Mouse (Mus musculus): Measurements from ENCODE around the gene Tcl1b4.
"Not testable (repeated sequence)": the region's sequence is repeated elsewhere in the genome, so short reads cannot be mapped to it uniquely, and the experiment has no call there.

Gene Tcl1b4

DNA sequence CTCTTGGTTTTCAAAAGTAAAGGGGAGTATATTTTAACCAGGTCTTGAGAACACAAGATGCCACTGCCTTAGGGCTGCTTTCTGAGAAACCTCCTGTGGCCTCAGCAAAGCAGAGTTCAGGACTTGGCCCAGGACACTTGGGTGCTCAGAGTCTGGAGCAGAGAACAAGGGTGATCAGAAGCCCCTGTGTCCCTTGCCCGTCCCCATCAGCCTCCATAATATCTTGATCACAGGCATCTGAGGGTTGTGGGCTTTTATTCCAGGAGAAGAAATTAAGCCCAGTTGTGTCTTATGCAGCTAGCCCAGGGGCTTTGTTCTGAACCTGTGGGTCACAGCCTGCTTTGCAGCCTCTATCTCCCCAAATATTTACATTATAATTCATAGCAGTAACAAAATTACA lies at the start of gene Tcl1b4:
TSS of gene Tcl1b4 (plus strand) at position 301 of the 400 bp plus-strand sequence.
- not testable (repeated sequence) for ATAC-seq (ENCODE audit: low TSS enrichment)

DNA sequence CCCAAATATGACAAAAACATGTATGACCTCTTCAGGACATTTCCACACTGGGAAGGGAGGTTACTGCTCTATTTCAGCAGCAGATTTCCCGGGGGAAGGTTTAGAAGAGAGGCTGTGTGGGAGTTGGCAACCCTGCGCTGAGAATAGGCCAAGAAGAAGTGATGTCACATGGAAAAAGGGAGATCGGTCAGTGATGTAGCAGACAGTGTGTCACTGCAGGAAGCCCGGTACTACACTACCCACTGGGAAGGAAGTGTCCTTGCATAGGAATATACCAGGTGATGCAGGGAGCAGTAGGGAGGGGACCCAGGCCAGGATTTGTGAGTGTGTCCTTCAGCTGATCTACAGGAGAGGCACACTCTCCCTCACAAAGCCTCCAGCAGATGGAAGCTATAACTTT lies 46.5 kb upstream of the Tcl1b4 start:
- ATAC-seq (ENCODE audit: low TSS enrichment) = peak; percentile 91

DNA sequence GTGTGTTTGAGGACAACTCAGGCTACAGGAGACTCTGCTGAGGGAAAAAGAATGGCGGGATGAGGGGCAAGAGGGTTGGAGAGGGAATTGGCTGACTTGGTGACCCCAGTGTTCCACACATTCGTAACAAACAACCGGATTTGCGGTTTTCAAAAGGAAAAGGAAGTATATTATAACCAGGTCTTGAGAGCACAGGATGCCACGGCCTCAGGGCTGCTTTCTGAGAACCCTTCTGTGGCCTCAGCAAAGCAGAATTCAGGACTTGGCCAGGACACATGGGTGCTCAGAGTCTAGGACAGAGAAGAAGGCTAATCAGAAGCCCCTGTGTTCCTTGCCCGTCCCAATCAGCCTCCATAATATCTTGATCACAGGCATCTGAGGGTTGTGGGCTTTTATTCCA lies 42.9 kb upstream of the Tcl1b4 start:
- no peak for ATAC-seq (ENCODE audit: low TSS enrichment)

DNA sequence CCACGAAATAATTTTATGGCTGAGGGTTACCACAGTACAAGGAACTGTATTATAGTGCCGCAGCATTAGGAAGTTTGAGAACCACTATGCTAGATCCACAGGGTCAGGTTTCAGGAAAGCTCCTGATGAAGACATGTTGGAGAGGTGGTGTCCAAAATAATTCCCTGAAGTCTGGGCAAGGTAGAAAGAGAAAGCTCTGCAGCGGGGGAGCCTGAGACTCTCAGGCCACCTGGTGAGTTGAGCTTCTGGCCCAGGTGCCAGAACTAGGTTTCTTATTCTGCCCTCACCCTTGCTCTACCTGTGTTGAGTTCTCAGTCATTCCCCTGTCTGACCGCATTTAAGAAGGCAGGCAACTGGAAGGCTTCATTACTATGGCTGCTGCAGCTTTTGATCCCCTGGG lies 42.4 kb upstream of the Tcl1b4 start, which contains the start of gene Tcl1b1:
TSS of gene Tcl1b1 (plus strand) at position 301 of the 400 bp plus-strand sequence.
- ATAC-seq (ENCODE audit: low TSS enrichment) = no peak

DNA sequence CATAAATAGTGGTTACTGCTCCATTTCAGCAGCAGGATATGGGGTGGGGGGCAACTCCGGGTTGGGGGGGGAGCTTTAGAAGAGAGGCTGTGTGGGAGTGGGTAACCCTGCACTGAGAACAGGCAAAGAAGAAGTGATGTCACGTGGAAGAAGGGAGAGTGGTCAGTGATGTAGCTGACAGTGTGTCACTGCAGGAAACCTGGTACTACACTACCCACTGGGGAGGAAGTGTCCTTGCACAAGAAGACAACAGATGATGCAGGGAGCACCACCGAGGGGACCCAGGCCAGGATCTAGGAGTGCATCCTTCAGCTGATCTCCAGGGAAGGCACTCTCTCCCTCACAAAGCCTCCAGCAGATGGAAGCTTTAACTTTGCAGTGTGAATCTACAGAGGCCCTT lies 35.0 kb upstream of the Tcl1b4 start:
- no peak for ATAC-seq (ENCODE audit: low TSS enrichment)

GRCm38 (mm10) chr12:105173366-105173765 lies 28.4 kb upstream of the Tcl1b4 start:
- ATAC-seq (ENCODE audit: low TSS enrichment) = no peak

GRCm38 (mm10) chr12:105174318-105174717 lies 27.4 kb upstream of the Tcl1b4 start:
- not testable (repeated sequence) for ATAC-seq (ENCODE audit: low TSS enrichment)

- ATAC-seq (ENCODE audit: low TSS enrichment) = not testable (repeated sequence)
Observed at GRCm38 (mm10) chr12:105176044-105176443, 25.7 kb upstream of the Tcl1b4 start, which contains the start of gene Tcl1b5. Tcl1b5 (plus strand) TSS chr12:105176344.

DNA sequence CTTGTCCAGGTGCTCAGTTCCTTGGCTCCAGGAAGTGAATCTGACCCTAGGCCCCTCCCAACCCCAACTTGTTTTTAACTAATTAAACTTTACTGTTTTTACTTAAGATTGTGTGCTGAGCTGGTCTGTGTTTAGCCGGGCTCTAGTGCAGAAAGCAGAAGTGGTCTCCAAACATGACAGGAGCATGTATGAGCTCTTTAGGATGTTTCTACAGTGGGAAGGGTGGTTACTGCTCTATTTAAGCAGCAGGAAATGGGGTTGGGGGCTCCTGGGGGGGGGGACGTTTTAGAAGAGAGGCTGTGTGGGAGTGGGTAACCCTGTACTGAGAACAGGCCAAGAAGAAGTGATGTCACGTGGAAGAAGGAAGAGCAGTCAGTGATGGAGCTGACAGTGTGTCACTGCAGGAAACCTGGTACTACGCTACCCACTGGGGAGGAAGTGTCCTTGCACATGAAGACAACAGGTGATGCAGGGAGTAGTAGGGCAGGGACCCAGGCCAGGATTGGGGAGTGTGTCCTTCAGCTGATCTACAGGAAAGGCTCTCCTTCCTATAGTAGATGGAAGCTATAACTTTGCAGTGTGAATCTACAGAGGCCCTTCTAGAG lies 20.6 kb upstream of the Tcl1b4 start:
- ATAC-seq (ENCODE audit: low TSS enrichment) = not testable (repeated sequence)

- peak; percentile 38; the same call in 1 of the 2 replicates for ATAC-seq (ENCODE audit: low TSS enrichment)
Observed at GRCm38 (mm10) chr12:105188980-105189379, 12.8 kb upstream of the Tcl1b4 start.

- ATAC-seq (ENCODE audit: low TSS enrichment) = not testable (repeated sequence)
Observed at GRCm38 (mm10) chr12:105190743-105191142, 11.0 kb upstream of the Tcl1b4 start, which contains the start of gene Tcl1b3. Tcl1b3 (plus strand) TSS chr12:105191043.

DNA sequence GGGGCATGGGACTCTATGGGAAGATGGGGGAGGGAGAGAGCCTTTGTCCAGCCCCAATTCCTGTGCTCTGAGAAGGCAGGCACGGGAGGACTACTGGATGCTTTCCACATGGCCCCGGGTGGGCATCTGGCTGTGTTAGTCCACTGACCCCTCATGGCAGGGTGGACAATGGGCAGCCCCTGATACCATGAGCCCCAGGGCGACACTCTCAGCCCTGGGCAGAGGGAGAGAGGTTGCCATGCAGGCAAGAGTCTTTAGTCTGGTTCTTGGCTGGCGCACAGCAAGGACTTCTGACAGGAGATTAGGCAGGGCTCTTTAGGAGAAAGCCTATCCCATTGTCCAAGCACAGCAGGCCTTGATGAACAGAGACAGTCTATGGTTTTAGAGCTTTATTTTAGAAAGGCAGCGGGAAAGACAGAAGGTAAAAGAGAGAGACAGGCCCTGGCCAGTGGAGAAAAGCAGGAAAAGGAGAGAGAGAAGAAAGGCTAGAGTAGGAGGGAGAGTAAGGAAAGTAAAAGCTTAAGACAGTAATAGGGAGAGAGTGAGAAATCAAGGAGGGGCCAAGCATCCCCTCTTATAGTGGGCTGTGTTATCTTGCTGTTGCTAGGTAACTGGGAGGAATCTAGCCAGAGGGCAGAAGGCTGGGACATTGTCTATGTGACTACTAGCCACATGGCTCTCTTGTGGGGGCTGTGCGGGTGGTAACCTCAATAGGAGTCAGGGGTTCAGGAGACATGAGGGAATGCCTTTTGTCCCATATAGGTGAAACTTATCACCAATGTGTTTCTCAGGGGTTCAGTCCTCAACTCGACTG lies 1.9 kb upstream of the Tcl1b4 start:
- ATAC-seq (ENCODE audit: low TSS enrichment) = not testable (repeated sequence)

- ATAC-seq (ENCODE audit: low TSS enrichment) = no peak
Observed at GRCm38 (mm10) chr12:105207071-105207470, 5.3 kb downstream of the Tcl1b4 start.

GRCm38 (mm10) chr12:105208441-105208840 lies 6.7 kb downstream of the Tcl1b4 start:
- no peak for ATAC-seq (ENCODE audit: low TSS enrichment)

GRCm38 (mm10) chr12:105209231-105209630 lies 7.5 kb downstream of the Tcl1b4 start:
- no peak for ATAC-seq (ENCODE audit: low TSS enrichment)

DNA sequence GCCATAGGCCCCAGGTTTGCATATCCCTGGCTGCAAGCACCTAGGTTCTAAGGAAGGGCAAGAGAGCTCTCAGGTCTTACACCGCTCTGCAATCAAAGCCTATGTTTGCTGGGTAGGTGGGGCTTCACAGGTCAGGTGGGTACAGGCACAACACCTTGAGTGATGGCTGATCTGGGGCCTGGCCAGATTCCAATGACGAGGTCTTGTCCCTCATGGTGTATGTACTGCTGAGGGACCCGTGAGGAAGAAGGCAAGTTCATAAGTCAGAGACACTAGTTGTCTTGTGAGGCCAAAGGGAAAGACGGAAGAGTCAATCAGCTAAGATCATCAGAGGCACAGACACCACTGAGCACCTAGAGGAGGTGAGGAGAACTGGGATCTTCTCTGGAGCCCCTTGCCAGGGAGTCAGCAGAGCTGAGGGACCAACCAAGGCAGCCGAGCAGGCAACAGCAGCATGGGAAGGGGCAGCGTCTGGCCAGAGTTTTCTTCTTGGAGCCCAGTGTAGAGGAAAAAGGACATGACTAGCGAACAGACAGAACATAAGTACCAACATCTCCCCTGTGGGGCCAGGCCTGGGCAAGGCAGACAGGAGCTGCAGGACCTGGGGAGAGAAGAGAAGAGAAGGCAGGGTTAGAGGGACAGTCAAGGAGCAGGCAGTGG lies 15.5 kb downstream of the Tcl1b4 start:
- no peak for ATAC-seq (ENCODE audit: low TSS enrichment)

DNA sequence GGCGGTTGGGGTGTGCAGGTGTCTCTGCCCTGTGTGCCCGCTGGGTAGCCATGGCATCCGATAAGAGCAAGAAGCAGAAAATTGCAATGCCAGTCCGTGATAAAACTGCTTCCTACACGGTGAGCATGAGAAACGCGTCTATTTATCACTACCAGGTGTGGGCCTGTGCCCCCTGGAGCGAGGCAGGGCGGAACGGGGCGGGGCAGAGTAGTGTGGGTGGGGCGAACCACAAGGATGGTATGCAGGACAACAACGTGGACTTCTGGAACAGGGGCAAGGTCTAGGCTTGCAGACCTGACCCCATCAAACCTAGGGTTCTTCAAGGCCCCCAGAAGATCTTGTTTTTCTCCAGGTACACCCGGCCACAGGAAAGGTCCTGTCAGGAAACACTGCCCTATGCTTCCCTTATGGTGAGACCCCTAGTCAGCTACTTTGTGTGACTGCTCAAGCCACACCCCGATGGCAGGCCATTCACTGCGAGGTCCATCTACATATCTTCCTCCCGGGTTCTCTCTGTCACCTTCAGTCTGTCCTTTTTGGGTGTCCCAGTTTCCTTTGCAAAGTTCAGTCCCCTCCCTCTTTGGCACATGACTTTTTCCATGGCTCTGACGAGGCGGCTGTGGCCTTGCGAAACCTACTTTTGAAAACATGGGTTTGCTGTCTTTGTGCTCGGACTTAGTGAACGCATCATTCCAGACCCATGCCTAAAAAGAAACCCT lies 21.0 kb downstream of the Tcl1b4 start, which contains the start of gene Tcl1:
TSS of gene Tcl1 (minus strand) at position 193 of the 719 bp plus-strand sequence.
- ATAC-seq (ENCODE audit: low TSS enrichment) = no peak

- ATAC-seq (ENCODE audit: low TSS enrichment) = no peak
Observed at GRCm38 (mm10) chr12:105224621-105225320, 23.0 kb downstream of the Tcl1b4 start.

- ATAC-seq (ENCODE audit: low TSS enrichment) = no peak
Observed at GRCm38 (mm10) chr12:105234362-105234761, 32.6 kb downstream of the Tcl1b4 start.

DNA sequence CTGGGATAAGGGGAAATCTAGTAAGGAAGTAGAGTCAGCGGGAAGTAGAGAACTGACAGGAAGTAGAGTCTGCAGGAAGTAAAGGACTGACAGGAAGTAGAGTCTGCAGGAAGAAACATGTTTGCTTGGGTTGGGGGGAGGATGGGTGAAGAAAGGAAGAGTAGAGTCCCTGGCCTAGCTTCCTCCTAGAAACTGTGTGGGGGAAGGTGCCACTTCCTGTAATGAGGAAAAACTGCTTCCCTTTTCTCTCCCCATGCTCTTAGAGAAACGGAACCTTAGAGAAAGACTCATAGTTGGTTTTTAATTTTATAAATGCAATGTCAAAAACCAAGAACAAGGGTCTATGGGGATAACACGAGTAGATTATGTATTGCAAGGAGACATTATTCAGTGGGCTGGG lies 33.3 kb downstream of the Tcl1b4 start:
- no peak for ATAC-seq (ENCODE audit: low TSS enrichment)

- ATAC-seq (ENCODE audit: low TSS enrichment) = no peak
Observed at GRCm38 (mm10) chr12:105239060-105239459, 37.3 kb downstream of the Tcl1b4 start.
